Mouse (Mus musculus) olfactory bulb, adult 2 months (tissue): ENCODE data around the gene Stoml1. TPM values are rescaled to one million over a fixed set of nuclear protein-coding genes. Genes with fewer than 3 reads are reported as not detected.

ENCODE experiments used
- H3K27ac ChIP-seq: fragments of 200-500 bp; 2 replicates; pipeline ENCODE4 v1.5.1; 2012; ENCODE audit warnings: low read depth, low read length; ENCODE audit not compliant: insufficient read depth
- H3K4me1 ChIP-seq: fragments of 200-500 bp; 2 replicates; pipeline ENCODE4 v1.6.1; 2012; ENCODE audit warnings: low read length; ENCODE audit not compliant: control insufficient read depth, insufficient read depth
- H3K4me3 ChIP-seq: fragments of 200-500 bp; 2 replicates; pipeline ENCODE4 v1.5.1; 2012; ENCODE audit warnings: mild to moderate bottlenecking, low read depth, low read length, moderate library complexity; ENCODE audit not compliant: insufficient read depth
- CTCF ChIP-seq: fragments of 200-500 bp; IDR thresholded peaks from 2 replicates; pipeline ENCODE4 v1.5.1; 2012; ENCODE audit warnings: low read depth, mild to moderate bottlenecking, low read length, moderate library complexity; ENCODE audit not compliant: insufficient read depth
- POLR2A ChIP-seq: fragments of 200-500 bp; IDR thresholded peaks from 2 replicates; pipeline ENCODE4 v1.6.1; 2012; ENCODE audit warnings: mild to moderate bottlenecking, low read depth, low read length, moderate library complexity; ENCODE audit not compliant: insufficient read depth
- WGBS: fragments of 180-500 bp; shearing (Covaris S2); methylation state at CpG from one replicate; pipeline ENCODE4 v1.1.7; 2018; 5-methylcytosine and 5-hydroxymethylcytosine counted together
- polyA plus RNA-seq: library from polyadenylated mRNA; stranded (reverse); fragments of >200 nt; gene quantifications from 2 replicates; pipeline ENCODE4 v1.2.4, GENCODE M21; 2012; ENCODE audit warnings: low replicate concordance; ENCODE audit not compliant: missing spikeins, insufficient read depth, insufficient read length

Stoml1 gene
- polyA plus RNA-seq: not detected in 2 replicates

DNA sequence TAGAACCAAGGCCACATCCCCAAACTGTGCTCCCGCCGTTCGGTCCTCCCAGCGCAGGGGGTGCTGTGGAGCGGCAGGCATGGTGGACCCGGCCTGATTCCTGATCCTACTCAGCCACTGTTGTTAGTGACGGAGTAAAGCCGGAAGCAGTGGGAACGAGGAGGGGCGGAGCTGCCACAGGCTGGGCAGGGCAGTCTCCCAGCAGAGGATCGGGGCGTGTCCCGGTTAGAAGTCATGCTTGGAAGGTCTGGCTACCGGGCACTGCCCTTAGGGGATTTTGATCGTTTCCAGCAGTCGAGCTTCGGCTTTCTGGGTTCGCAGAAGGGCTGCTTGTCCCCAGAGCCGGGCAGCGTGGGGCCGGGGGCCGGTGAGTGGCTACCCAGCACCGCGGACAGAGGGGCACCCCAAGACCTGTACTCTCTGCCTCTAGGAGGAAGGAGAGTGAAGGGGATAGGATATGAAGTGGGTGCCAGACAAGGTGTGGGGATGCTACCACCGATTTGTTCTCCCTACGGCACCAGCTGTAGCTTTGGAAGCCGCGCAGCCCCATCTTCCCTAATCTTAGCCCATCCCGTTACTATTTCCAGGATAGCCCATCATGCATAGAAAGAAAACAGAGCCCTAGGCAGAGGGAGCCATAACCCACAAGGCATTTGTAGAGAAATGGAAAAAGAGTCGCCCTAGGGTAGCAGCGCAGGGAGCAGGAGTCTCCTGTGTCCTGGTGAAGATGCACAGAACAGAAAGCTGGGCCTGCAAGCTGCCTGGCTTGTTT, at the start of gene Stoml1:
Gene Stoml1, plus strand, starts transcription at position 132 of the 772 bp plus-strand sequence.
- Histone ChIP-seq H3K27ac (0 out of 2 replicates have a peak within 1 kb of the TSS, but pooled peaks have one; percentile 13), H3K4me3 (peak within 1 kb of the TSS; percentile 77), H3K4me1 (peaks cover 11% of the 10 kb centered on the region)
- WGBS: under 1% methylated on average over 31 of the region's 31 CpGs
- TF ChIP-seq POLR2A (peak; percentile 64), CTCF (peak; percentile 91)

GRCm38 (mm10) chr9:58203516-58204447, 49.2 kb upstream of the Stoml1 start, which contains the start of the genes Islr and Islr2:
Islr (minus strand) TSS chr9:58204306.
Islr2 (minus strand) TSS chr9:58204319.
- TF ChIP-seq POLR2A: no peak
- TF ChIP-seq CTCF: no peak
- Histone ChIP-seq H3K4me3 (peak within 1 kb of the TSS; percentile 27), H3K4me1 (peaks cover 34% of the 10 kb centered on the region), H3K27ac (no peak within 1 kb of the TSS)
- WGBS: 19% methylated on average over 42 of the region's 42 CpGs

- Histone ChIP-seq H3K4me3 (peak overlapping the region; percentile 27), H3K27ac (no peak overlapping the region), H3K4me1 (peaks cover 27% of the 10 kb centered on the region)
- WGBS: 3% methylated on average over 18 of the region's 18 CpGs
- TF ChIP-seq CTCF: peak; percentile 95
- TF ChIP-seq POLR2A: no peak
These were observed 48.4 kb upstream of the Stoml1 start for GRCm38 (mm10) chr9:58204448-58205000.

- Histone ChIP-seq H3K4me3 (no peak overlapping the region), H3K27ac (no peak overlapping the region), H3K4me1 (peaks cover 23% of the 10 kb centered on the region)
- no peak for TF ChIP-seq CTCF
- no peak for TF ChIP-seq POLR2A
- 74% methylated on average over 7 of the region's 7 CpGs for WGBS
These were observed 47.0 kb upstream of the Stoml1 start for GRCm38 (mm10) chr9:58206013-58206412.

GRCm38 (mm10) chr9:58209462-58210303, 43.3 kb upstream of the Stoml1 start:
- no peak overlapping the region for H3K4me3 ChIP-seq
- 87% methylated on average over 8 of the region's 8 CpGs for WGBS
- H3K27ac ChIP-seq: no peak overlapping the region
- peaks cover 5% of the 10 kb centered on the region for H3K4me1 ChIP-seq
- no peak for TF ChIP-seq POLR2A
- no peak for TF ChIP-seq CTCF

GRCm38 (mm10) chr9:58210304-58210627, 42.7 kb upstream of the Stoml1 start:
- 82% methylated on average over 2 of the region's 2 CpGs for WGBS
- Histone ChIP-seq H3K4me3 (no peak overlapping the region), H3K27ac (no peak overlapping the region), H3K4me1 (peaks cover 5% of the 10 kb centered on the region)
- TF ChIP-seq CTCF: no peak
- TF ChIP-seq POLR2A: no peak

- WGBS: 89% methylated on average over 5 of the region's 5 CpGs
- Histone ChIP-seq H3K4me1 (peaks cover 5% of the 10 kb centered on the region), H3K27ac (no peak overlapping the region), H3K4me3 (no peak overlapping the region)
- no peak for TF ChIP-seq CTCF
- no peak for TF ChIP-seq POLR2A
These were observed 39.6 kb upstream of the Stoml1 start for GRCm38 (mm10) chr9:58213377-58213776.

DNA sequence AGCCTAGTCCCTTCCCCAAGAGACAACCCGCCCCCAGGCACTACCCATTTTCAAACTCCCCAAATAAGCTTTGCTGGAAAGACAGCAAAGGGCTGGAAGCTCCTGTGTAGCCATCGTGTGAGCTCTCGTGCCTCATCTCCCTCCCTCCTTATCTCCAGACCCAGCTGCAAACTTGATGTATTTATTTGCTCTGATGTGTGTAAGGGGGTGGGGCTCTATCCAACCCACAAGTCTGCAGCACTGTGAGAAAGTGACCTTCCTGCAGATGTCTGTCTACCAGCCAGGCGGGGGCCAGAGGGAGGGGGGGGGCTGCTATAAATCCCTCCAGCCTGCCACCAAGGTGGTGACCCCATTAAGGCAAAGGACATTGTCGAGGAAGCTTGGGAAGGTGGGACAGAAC, 39.1 kb upstream of the Stoml1 start:
- no peak overlapping the region for H3K4me3 ChIP-seq
- no peak overlapping the region for H3K27ac ChIP-seq
- peaks cover 5% of the 10 kb centered on the region for H3K4me1 ChIP-seq
- 31% methylated on average over 5 of the region's 5 CpGs for WGBS
- TF ChIP-seq CTCF (no peak), POLR2A (no peak)
